Mouse (Mus musculus) liver, embryonic 11.5 days (tissue): ENCODE measurements around the gene Hrct1. TPM values are rescaled to one million over a fixed set of nuclear protein-coding genes. Genes with fewer than 3 reads are reported as not detected.

Source experiments
- ATAC-seq: fragments of 200-750 bp; cut with Nextera tagmentation; replicated peaks from 2 replicates; pipeline ENCODE4 v1.8.0; 2017; ENCODE audit warnings: moderate number of reproducible peaks, mild to moderate bottlenecking, moderate TSS enrichment, moderate library complexity; ENCODE audit not compliant: low FRiP score
- DNase-seq: peaks from one replicate; pipeline ENCODE4 v3.0.0-alpha.2; 2017; ENCODE audit warnings: low spot score
- H3K27ac ChIP-seq: fragments of 300-500 bp; sonication (generic); 2 replicates; pipeline ENCODE4 v1.5.1; 2014; ENCODE audit warnings: mild to moderate bottlenecking, low read depth, low read length, control low read depth
- H3K27me3 ChIP-seq: fragments of 300-500 bp; sonication (generic); replicated peaks from 2 replicates; pipeline ENCODE4 v1.6.1; 2014; ENCODE audit warnings: low read length, mixed read lengths; ENCODE audit not compliant: control insufficient read depth, insufficient read depth
- H3K36me3 ChIP-seq: fragments of 300-500 bp; sonication (generic); 2 replicates; pipeline ENCODE4 v1.6.1; 2014; ENCODE audit warnings: mild to moderate bottlenecking, low read length, moderate library complexity, mixed read lengths; ENCODE audit not compliant: control insufficient read depth, insufficient read depth
- H3K4me1 ChIP-seq: fragments of 300-500 bp; sonication (generic); replicated peaks from 2 replicates; pipeline ENCODE4 v1.6.1; 2014; ENCODE audit warnings: low read length, mixed read lengths; ENCODE audit not compliant: control insufficient read depth, insufficient read depth
- H3K4me2 ChIP-seq: fragments of 300-500 bp; sonication (generic); 2 replicates; pipeline ENCODE4 v1.6.1; 2014; ENCODE audit warnings: mild to moderate bottlenecking, control low read depth, moderate library complexity
- H3K4me3 ChIP-seq: fragments of 300-500 bp; sonication (generic); 2 replicates; pipeline ENCODE4 v1.5.1; 2014; ENCODE audit warnings: low read depth, low read length, control low read depth
- H3K9ac ChIP-seq: fragments of 300-500 bp; sonication (generic); 2 replicates; pipeline ENCODE4 v1.6.1; 2014; ENCODE audit warnings: low read depth, low read length, control low read depth
- H3K9me3 ChIP-seq: fragments of 300-500 bp; sonication (generic); 2 replicates; pipeline ENCODE4 v1.6.1; 2016; ENCODE audit warnings: low read length, inconsistent platforms, mixed read lengths; ENCODE audit not compliant: control insufficient read depth
- WGBS: fragments of 180-500 bp; shearing (Covaris S2); extraction: QIAGEN DNeasy Blood & Tissue Kit; methylation state at CpG from one replicate; pipeline ENCODE4 v1.1.7; 2014; 5-methylcytosine and 5-hydroxymethylcytosine counted together
- polyA plus RNA-seq: library from polyadenylated mRNA; unstranded; fragments of >200 nt; fragmentation: Nextera tagmentation; extraction: Ambion mirVana; gene quantifications from 2 replicates; pipeline ENCODE4 v1.2.1, GENCODE M21; 2014

The Hrct1 gene
- polyA plus RNA-seq, 1 experiment from 2014 or later = 0.45 TPM

DNA sequence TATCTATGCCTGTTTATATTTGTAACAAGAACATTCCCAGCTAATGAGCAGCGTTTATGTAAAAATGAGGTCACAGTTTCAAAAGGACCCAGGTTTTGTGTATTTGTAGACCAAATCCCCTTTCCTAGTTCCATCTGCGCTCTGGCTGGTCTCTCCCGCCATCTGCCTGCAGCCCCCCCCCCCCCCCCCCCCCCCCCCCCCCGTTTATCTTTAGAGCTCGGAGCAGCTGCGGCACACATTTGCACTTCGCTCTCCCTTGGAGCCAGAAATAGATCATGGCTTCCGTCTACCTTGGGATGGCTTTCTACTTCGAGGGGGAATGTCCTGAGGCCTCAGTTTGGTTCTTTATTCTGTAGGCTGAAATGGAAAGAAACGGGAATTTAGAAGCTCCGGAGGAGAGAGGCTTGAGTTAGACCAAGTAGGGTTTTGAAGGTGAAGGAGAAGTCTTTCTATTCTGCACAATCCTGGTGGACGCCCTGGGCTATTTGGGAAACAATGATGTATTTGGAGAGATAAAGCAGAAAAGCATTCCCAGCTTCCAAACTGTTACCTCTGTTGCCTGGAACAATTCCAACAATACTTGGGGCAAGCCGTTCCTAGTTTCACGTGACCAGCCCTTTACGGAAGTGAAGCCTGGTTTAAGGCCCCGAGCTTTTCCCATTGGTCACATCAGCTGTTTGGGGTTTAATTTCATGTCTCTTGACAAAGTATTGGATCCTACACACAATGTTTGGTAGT is 6.3 kb upstream of the Hrct1 start:
- H3K9me3 ChIP-seq = no peaks in the 10 kb centered on the region
- no peak overlapping the region for H3K4me3 ChIP-seq
- ATAC-seq (no peak), DNase-seq (no peak)
- no peak overlapping the region for H3K9ac ChIP-seq
- H3K27me3 ChIP-seq = no peaks in the 10 kb centered on the region
- no peak overlapping the region for H3K4me2 ChIP-seq
- WGBS = 59% methylated on average over 14 of the region's 16 CpGs
- no peaks in the 10 kb centered on the region for H3K4me1 ChIP-seq
- H3K36me3 ChIP-seq = no peaks in the 10 kb centered on the region
- H3K27ac ChIP-seq = no peak overlapping the region

DNA sequence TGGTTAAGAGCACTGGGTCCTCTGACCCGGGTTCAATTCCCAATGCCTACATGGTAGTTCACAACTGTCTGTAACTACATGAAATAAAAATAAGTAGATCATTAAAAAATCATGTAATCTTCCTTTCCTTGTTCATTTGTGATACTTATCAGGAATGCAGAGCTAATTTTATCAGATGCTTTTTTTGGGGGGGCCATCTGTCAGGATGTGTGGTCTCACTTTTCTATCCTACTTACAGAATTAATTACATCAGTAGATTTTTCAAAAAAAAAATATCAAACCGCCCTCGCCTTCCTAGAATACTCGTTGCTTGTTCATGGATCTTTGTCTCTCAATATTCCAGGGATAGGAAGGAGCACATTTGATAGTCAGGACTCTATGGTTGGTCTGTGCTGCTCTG is 4.8 kb upstream of the Hrct1 start:
- no peak overlapping the region for H3K9ac ChIP-seq
- ATAC-seq = no peak
- DNase-seq = no peak
- WGBS = 86% methylated on average over 4 of the region's 4 CpGs
- H3K4me1 ChIP-seq = peaks cover 7% of the 10 kb centered on the region; the same call in 1 of the 2 replicates
- H3K27ac ChIP-seq = no peak overlapping the region
- no peaks in the 10 kb centered on the region for H3K27me3 ChIP-seq
- H3K4me3 ChIP-seq = no peak overlapping the region
- H3K36me3 ChIP-seq = no peaks in the 10 kb centered on the region
- no peak overlapping the region for H3K4me2 ChIP-seq
- no peaks in the 10 kb centered on the region for H3K9me3 ChIP-seq

GRCm38 (mm10) chr4:43724764-43725163 is 2.2 kb upstream of the Hrct1 start:
- ATAC-seq (no peak), DNase-seq (no peak)
- H3K36me3 ChIP-seq = no peaks in the 10 kb centered on the region
- H3K9me3 ChIP-seq = no peaks in the 10 kb centered on the region
- no peak overlapping the region for H3K4me2 ChIP-seq
- 18% methylated on average over 1 of the region's 1 CpGs for WGBS
- no peak overlapping the region for H3K9ac ChIP-seq
- H3K27me3 ChIP-seq = no peaks in the 10 kb centered on the region
- H3K4me1 ChIP-seq = peaks cover 33% of the 10 kb centered on the region
- no peak overlapping the region for H3K27ac ChIP-seq
- no peak overlapping the region for H3K4me3 ChIP-seq

GRCm38 (mm10) chr4:43726228-43726993 is 577 bp upstream of the Hrct1 start:
- H3K4me2 ChIP-seq = no peak overlapping the region
- H3K4me1 ChIP-seq = peaks cover 45% of the 10 kb centered on the region
- no peak for DNase-seq
- WGBS = 35% methylated on average over 12 of the region's 12 CpGs
- no peak overlapping the region for H3K4me3 ChIP-seq
- H3K9ac ChIP-seq = no peak overlapping the region
- no peak overlapping the region for H3K27ac ChIP-seq
- no peaks in the 10 kb centered on the region for H3K9me3 ChIP-seq
- no peaks in the 10 kb centered on the region for H3K27me3 ChIP-seq
- ATAC-seq = no peak
- H3K36me3 ChIP-seq = no peaks in the 10 kb centered on the region

DNA sequence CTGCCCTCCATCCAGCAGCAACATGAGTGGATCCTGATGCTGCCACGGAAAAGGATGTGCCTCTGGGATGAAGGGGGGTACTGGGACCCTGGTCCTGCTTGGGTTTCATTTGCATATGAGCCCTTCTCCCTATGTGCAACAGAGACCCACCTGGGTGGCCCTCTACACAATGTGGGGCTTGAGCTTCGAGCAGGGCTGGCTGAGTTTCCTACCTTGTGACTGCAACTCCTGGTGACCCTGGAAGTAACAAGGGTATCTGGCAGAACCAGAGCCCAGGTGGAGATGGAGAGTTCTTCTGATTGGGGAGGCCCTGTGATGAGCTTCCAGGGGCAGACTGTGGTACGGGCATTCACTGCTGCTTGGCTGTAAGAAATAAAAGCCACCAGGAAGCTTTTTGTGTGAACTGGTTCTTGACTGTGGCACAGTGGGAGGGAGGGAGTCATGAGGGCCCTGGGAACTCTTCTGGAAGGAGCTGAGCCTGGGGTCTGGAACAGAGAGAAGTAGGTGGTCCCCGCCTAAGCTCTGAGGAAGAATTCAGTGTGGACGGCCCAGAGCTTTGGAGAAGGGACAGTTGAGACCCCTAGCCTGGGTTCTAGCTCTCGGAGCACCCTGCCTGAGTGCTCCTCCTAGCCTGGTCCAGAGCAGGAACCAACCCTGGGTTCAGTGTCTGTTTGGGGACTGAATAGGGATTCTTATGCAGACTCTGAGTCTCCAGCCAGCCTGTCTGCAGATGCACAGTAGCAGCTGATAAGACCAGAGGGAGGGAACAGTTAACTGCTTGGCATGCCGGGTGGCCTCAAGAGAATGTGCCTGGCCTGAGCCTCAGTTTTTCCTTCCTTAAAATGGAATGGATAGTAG is 959 bp downstream of the Hrct1 start:
- peak; percentile 68 for ATAC-seq
- H3K9ac ChIP-seq = no peak overlapping the region
- H3K4me2 ChIP-seq = peak overlapping the region; percentile 14; the same call in 1 of the 2 replicates
- H3K27ac ChIP-seq = peak overlapping the region; percentile 39; the same call in 1 of the 2 replicates
- no peak overlapping the region for H3K4me3 ChIP-seq
- H3K36me3 ChIP-seq = no peaks in the 10 kb centered on the region
- H3K4me1 ChIP-seq = peaks cover 47% of the 10 kb centered on the region
- no peaks in the 10 kb centered on the region for H3K9me3 ChIP-seq
- H3K27me3 ChIP-seq = no peaks in the 10 kb centered on the region
- WGBS = 52% methylated on average over 7 of the region's 7 CpGs
- no peak for DNase-seq

DNA sequence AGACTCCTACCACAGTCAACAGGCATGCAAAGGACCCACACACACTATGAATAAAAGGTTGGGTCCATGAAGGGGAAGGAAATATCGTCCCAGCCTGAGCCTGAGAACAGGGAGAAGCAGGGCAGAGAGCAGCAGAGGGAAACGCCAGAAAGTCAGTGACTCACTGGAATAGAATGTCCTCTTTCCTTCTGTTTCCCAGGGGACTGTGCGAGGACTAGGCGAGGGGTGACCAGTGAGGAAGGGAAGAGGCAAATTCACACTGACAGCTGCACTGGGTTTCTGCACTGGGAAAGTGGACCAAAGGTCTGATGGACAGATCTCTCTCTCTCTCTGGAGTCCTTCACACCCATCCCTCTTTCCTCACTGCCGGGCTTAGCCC is 1.6 kb downstream of the Hrct1 start:
- 17% methylated on average over 5 of the region's 5 CpGs for WGBS
- Histone ChIP-seq H3K4me2 (no peak overlapping the region), H3K4me3 (no peak overlapping the region), H3K27me3 (no peaks in the 10 kb centered on the region), H3K4me1 (peaks cover 47% of the 10 kb centered on the region), H3K9me3 (no peaks in the 10 kb centered on the region), H3K9ac (no peak overlapping the region), H3K27ac (peak overlapping the region; percentile 39), H3K36me3 (no peaks in the 10 kb centered on the region)
- 0 out of 2 replicates have a peak, but pooled peaks have one; percentile 3 for ATAC-seq
- no peak for DNase-seq

DNA sequence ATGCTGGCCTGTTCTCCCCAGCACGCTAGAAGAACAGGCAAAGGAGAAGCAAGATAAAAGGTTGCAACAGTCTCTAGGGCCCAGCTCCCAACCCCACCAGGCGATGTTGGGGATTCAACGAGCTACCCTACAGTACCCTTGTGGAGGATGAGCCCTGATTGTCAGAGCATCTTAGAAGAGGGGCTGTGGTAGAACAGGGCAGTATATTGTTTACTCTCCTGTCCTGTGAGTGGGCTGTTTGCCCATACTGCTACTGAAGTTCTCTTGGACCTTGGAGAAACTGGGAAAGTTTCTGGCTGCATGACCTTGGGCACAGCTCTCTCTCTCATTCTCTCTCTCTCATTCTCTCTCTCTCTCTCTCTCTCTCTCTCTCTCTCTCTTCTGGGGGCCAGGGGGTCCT is 2.1 kb downstream of the Hrct1 start:
- Histone ChIP-seq H3K27ac (peak overlapping the region; percentile 39), H3K36me3 (no peaks in the 10 kb centered on the region), H3K9ac (no peak overlapping the region), H3K9me3 (no peaks in the 10 kb centered on the region), H3K4me2 (no peak overlapping the region), H3K27me3 (no peaks in the 10 kb centered on the region), H3K4me1 (peaks cover 47% of the 10 kb centered on the region), H3K4me3 (no peak overlapping the region)
- ATAC-seq (no peak), DNase-seq (no peak)
- WGBS = 45% methylated on average over 3 of the region's 3 CpGs

DNA sequence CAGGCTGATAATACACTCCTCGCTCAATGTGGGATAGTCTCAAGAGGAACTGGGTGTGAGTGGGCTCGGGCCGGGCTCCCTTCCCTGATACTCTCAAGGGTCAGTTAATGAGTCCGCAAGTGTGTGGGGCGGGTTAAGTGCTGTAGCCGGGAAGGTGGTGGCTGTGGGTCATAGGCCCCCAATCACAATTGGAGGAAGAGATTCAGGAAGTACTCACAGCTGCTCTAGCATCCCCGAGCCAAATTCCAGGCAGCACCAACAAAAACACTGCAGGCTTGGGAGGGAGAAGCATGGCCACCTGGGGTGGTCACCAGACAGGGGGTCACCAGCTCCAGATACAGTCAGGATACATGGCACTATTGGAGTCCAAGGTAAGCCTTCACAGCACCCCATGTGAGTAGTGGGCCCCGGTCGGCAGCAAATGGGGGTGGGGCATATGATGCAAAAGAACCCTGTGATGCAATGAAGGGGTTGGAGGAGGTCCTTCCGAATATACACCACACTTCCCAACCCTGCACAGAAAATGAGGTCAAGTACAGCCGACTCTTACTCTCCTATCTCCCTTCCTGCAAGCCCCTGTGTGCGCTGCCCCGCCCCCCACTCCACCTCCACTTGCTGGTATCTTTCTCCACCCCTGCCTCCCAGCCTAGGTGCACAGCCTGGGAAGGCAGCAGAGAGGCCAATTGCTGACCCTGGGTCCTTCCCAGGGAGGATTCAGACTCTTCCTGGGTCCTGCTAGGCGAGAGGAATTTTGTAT is 3.0 kb downstream of the Hrct1 start, which contains the start of gene Spaar:
TSS of gene Spaar (plus strand) at position 241 of the 757 bp plus-strand sequence.
- ATAC-seq (peak; percentile 73), DNase-seq (peak; percentile 58)
- Histone ChIP-seq H3K27me3 (no peaks in the 10 kb centered on the region), H3K9me3 (no peaks in the 10 kb centered on the region), H3K4me1 (peaks cover 47% of the 10 kb centered on the region), H3K36me3 (no peaks in the 10 kb centered on the region), H3K4me2 (peak within 1 kb of the TSS; percentile 43), H3K27ac (peak within 1 kb of the TSS; percentile 39), H3K4me3 (no peak within 1 kb of the TSS), H3K9ac (no peak within 1 kb of the TSS)
- WGBS = 34% methylated on average over 14 of the region's 14 CpGs
